Mouse (Mus musculus) heart, adult 18-20 months (tissue): ENCODE data around the gene Scgb2b21. TPM values are rescaled to one million over a fixed set of nuclear protein-coding genes. Genes with fewer than 3 reads are reported as not detected.
"Not testable (repeated sequence)": the region's sequence is repeated elsewhere in the genome, so short reads cannot be mapped to it uniquely, and the experiment has no call there.

Experiments used
- DNase-seq, 2 experiments: peaks; one replicate each; pipeline ENCODE4 v3.0.0; 2021 to 2022; ENCODE audit warnings: mixed read lengths in 1 of 2
- long read RNA-seq, 2 experiments: library from polyadenylated mRNA; stranded (forward); transcript quantifications; one replicate each; pipeline ENCODE4 v2.0.0; 2021
- total RNA-seq, 2 experiments: library from RNA; stranded (reverse); gene quantifications; 2 replicates each; pipeline ENCODE4 v1.2.3; 2021

Scgb2b21 gene
- total RNA-seq: not detected
- long read RNA-seq, experiment 1: 0 reads
- long read RNA-seq, experiment 2: 0 reads

DNA sequence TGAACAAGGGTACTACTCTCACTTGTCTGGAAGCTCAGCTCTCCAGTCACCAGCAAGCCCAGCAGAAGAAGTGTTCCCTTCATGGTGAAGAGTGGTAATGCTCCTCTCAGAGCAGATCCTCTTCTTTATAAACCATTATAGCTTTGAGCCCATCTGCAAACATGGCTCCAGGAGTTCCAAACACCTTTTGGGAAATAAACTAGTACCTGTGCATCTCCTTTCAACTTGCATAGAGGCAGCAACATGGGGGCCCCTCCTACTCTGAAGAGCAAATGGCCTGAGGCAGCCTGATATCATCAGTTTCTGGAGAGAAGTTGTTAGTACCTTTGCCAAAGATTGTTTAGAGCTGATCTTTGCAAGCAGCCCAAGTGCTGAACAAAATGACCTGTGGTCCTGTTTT is at the start of gene Scgb2b21:
Gene Scgb2b21 (minus strand): TSS at position 101 of the 400 bp plus-strand sequence.
- DNase-seq: no peak

DNA sequence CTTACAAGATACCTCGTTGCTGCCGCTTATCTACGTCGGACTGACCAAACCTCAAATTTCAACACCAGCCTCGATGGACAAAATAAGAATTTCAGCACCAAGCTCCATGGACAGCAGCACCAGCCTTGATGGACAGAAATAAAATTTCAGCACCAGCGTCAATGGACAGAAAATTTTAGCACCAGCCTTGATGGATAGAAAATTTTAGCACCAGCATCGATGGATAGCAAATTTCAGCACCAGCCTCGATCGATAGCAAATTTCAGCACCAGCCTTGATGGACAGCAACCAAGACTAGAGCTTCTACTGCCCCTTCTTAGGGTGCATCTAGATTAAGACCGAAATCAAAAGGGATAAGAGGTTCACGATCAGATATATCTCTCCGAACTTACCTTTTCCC is 23.2 kb upstream of the Scgb2b21 start:
- DNase-seq: not testable (repeated sequence)

Other genes with a start within 250 kb of the Scgb2b21 start
- gene Scgb2b19, start 240.1 kb downstream of the Scgb2b21 start, total RNA-seq: not detected
- gene Scgb1b19, start 233.2 kb downstream of the Scgb2b21 start, total RNA-seq: not detected
- gene Scgb2b20, start 154.1 kb downstream of the Scgb2b21 start, total RNA-seq: not detected
- not detected for gene Scgb1b20, start 147.2 kb downstream of the Scgb2b21 start, total RNA-seq
- gene Scgb2b24, start 218.9 kb upstream of the Scgb2b21 start, total RNA-seq: not detected
- not detected for gene Scgb1b24, start 223.3 kb upstream of the Scgb2b21 start, total RNA-seq